In the genomic region with DNA sequence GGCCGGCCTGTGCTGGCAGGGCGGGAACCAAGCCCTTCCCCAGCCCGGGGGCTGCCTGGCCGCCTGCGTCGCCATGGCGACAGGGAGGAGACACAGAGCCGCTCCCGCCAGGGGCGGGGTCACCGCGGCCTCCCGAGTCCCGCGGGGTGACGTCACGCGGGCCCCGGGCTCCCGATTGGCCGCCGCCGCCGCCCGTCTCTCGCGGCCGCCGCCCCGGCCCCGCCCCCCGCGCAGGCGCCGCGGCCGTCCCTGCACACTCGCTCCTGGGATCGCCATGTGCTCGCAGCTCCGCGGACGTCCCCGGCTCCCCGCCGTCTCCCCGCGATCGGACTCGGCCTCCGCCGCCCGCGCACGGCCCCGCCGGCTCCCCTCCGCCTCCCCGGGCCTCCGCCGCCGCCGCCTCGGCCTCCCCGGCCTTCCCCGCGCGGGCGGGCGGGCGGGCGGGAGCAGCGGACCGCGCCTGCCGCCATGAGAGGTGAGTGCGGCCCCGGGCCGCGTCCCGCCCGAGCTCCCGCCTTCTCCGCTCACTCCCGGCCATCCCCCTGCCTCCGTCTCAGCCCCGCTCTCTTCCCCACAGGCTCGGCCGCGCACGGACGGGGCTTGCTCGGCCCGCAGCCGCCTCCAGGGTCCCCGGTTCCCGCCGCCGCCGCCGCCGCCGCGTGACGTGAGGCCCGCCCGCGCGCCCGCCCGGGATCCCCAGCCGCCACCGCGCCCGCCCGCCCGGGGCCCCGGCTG, we compare ENCODE assay signal across 8 mouse cellular contexts. TPM values are rescaled to one million over a fixed set of nuclear protein-coding genes. Genes with fewer than 3 reads are reported as not detected.
A peak's percentile ranks its signal among the peaks of the same experiment; 100 is the strongest.
DNase-seq lines count a peak whose midpoint lies in the region; ATAC-seq and TF ChIP-seq lines count a peak whose summit lies in the region.
"Not testable (repeated sequence)": the region's sequence is repeated elsewhere in the genome, so short reads cannot be mapped to it uniquely, and the experiment has no call there.

A gene (plus strand): TSS at position 644 of the 735 bp plus-strand sequence.

- WGBS in forebrain, embryonic 16.5 days = 55% methylated on average over 116 of the region's 118 CpGs
- 61% methylated on average over 116 of the region's 118 CpGs for WGBS in lung, embryonic 14.5 days
- WGBS in olfactory bulb, adult 2 months = 88% methylated on average over 117 of the region's 118 CpGs

- H3K4me2 ChIP-seq in forebrain, embryonic 16.5 days (ENCODE audit: low read length) = peak within 1 kb of the TSS; percentile 36
- peak within 1 kb of the TSS; percentile 63 for H3K4me2 ChIP-seq in lung, embryonic 14.5 days

- intact Hi-C loops in heart, postnatal 25 days (cut with DNase I) = loop anchor here (2.0 kb wide), 1 partner anchor 16 kb away; no protein-coding TSS in a partner anchor

- peak; percentile 100 for DNase-seq in G1E (ENCODE audit: low spot score)
- DNase-seq in cerebellum, adult 11-12 months = peak; percentile 98
- peak; percentile 99 for DNase-seq in heart, postnatal 25 days (ENCODE audit: low spot score)
- peak; percentile 67 to 92 for DNase-seq in layer of hippocampus, adult 18-20 months (ENCODE audit: low spot score in 2 of 2)
- peak; percentile 98 for DNase-seq in lung, embryonic 14.5 days
- peak; percentile 87 to 100 for DNase-seq in thymus, adult 18-20 months

- peak within 1 kb of the TSS; percentile 77 for H3K27ac ChIP-seq in forebrain, embryonic 16.5 days (ENCODE audit: low read length)
- peak within 1 kb of the TSS; percentile 94 for H3K27ac ChIP-seq in lung, embryonic 14.5 days (ENCODE audit: low read depth)
- peak within 1 kb of the TSS; percentile 52; the same call in 1 of the 2 replicates for H3K27ac ChIP-seq in olfactory bulb, adult 2 months (ENCODE audit: insufficient read depth, low read depth, low read length)

- TF ChIP-seq POLR2A in olfactory bulb, adult 2 months (IDR thresholded peaks at IDR 0.05; ENCODE audit: insufficient read depth, low read depth, low read length) = not testable (repeated sequence)

- H3K36me3 ChIP-seq in G1E (replicated peaks); forebrain, embryonic 16.5 days (ENCODE audit: control insufficient read depth, insufficient read depth): not testable (repeated sequence)
- peaks cover 29% of the 10 kb centered on the region for H3K36me3 ChIP-seq in lung, embryonic 14.5 days (ENCODE audit: insufficient read depth)

- peak within 1 kb of the TSS; percentile 63 for H3K9ac ChIP-seq in forebrain, embryonic 16.5 days (replicated peaks; ENCODE audit: low read depth, low read length)
- H3K9ac ChIP-seq in lung, embryonic 14.5 days = peak within 1 kb of the TSS; percentile 90

- not testable (repeated sequence) for H3K4me1 ChIP-seq in G1E (ENCODE audit: insufficient read depth, low read depth, low read length); forebrain, embryonic 16.5 days (replicated peaks; ENCODE audit: control insufficient read depth, insufficient read depth, low read length); lung, embryonic 14.5 days (ENCODE audit: insufficient read depth); olfactory bulb, adult 2 months (ENCODE audit: control insufficient read depth, insufficient read depth, low read length)

- peaks cover 12% of the 10 kb centered on the region for H3K9me3 ChIP-seq in G1E (replicated peaks)
- H3K9me3 ChIP-seq in forebrain, embryonic 16.5 days (ENCODE audit: control insufficient read depth, low read length) = peaks cover 18% of the 10 kb centered on the region
- peaks cover 49% of the 10 kb centered on the region for H3K9me3 ChIP-seq in lung, embryonic 14.5 days (ENCODE audit: low read depth, low read length)

- H3K27me3 ChIP-seq in G1E (ENCODE audit: insufficient read depth, low read length); forebrain, embryonic 16.5 days (replicated peaks; ENCODE audit: control insufficient read depth, insufficient read depth, low read length); lung, embryonic 14.5 days (ENCODE audit: insufficient read depth, low read length): not testable (repeated sequence)

- not testable (repeated sequence) for TF ChIP-seq CTCF in G1E (IDR thresholded peaks at IDR 0.05; ENCODE audit: low read depth, low read length); lung, embryonic 14.5 days (IDR thresholded peaks at IDR 0.05; ENCODE audit: low read depth); olfactory bulb, adult 2 months (IDR thresholded peaks at IDR 0.05; ENCODE audit: insufficient read depth, low read depth, low read length)

- peak within 1 kb of the TSS; percentile 71 for H3K4me3 ChIP-seq in G1E (ENCODE audit: low read depth, low read length)
- H3K4me3 ChIP-seq in forebrain, embryonic 16.5 days (replicated peaks; ENCODE audit: low read length) = peak within 1 kb of the TSS; percentile 48
- peak within 1 kb of the TSS; percentile 54 for H3K4me3 ChIP-seq in lung, embryonic 14.5 days (ENCODE audit: low read depth, low read length)
- H3K4me3 ChIP-seq in olfactory bulb, adult 2 months (ENCODE audit: insufficient read depth, low read depth, low read length) = peak within 1 kb of the TSS; percentile 92

- peak; percentile 65 for ATAC-seq in G1E (ENCODE audit: extremely low read depth, insufficient number of reproducible peaks, low FRiP score, poor library complexity, severe bottlenecking)
- peak; percentile 85 for ATAC-seq in forebrain, embryonic 16.5 days
- peak; percentile 86 for ATAC-seq in lung, embryonic 14.5 days (ENCODE audit: insufficient read depth)

RNA-seq across cellular contexts. Expression of the gene that starts here (rescaled TPM):
- total RNA-seq in G1E (2014; fragmentation: Nextera tagmentation) = 163 and 204 TPM in 2 replicates
- 35.4 and 44.4 TPM in 2 replicates for total RNA-seq in G1E (2017)
- polyA plus RNA-seq in G1E (2012) = 300 and 429 TPM in 2 replicates
- polyA plus RNA-seq in forebrain, embryonic 16.5 days (2015; fragmentation: Nextera tagmentation; extraction: Ambion mirVana) = 174 and 293 TPM in 2 replicates
- total RNA-seq in heart, postnatal 25 days (2021) = 10 to 100 TPM; 31.7 to 43.0 TPM
- 10 to 100 TPM; 48.5 to 82.4 TPM for total RNA-seq in layer of hippocampus, adult 18-20 months (2021)
- 252 and 439 TPM in 2 replicates for polyA plus RNA-seq in lung, embryonic 14.5 days (2014; fragmentation: Nextera tagmentation; extraction: Ambion mirVana)
- not detected in 2 replicates for polyA plus RNA-seq in olfactory bulb, adult 2 months (2012; ENCODE audit: insufficient read depth, insufficient read length, low replicate concordance, missing spikeins)

Comparison
In these comparisons a context has a peak if more than half of its experiments do, and no peak if none do; other contexts are left out.
1. Peak in every context shown above with its lines: DNase-seq, ATAC-seq, H3K4me3 ChIP-seq and H3K27ac ChIP-seq.